8 mouse cellular contexts compared by ENCODE assay signal in genomic region chr3:127837154-127837865, GRCm38 (mm10). TPM values are rescaled to one million over a fixed set of nuclear protein-coding genes. Genes with fewer than 3 reads are reported as not detected.
A peak's percentile ranks its signal among the peaks of the same experiment; 100 is the strongest.
DNase-seq lines count a peak whose midpoint lies in the region; ATAC-seq and TF ChIP-seq lines count a peak whose summit lies in the region.

Ap1ar (minus strand) TSS chr3:127837523.

- peak within 1 kb of the TSS; percentile 31 for H3K27ac ChIP-seq in cortical plate, adult 2 months (ENCODE audit: insufficient read depth, low read length)

- DNase-seq in gastrocnemius, postnatal 10 days, result peak; percentile 96
- peak; percentile 96 for DNase-seq in induced T-regulatory cell, adult 2 months (ENCODE audit: low read depth)
- DNase-seq in left cerebral cortex, adult 9 months (ENCODE audit: low spot score in 2 of 2), result peak; percentile 89 to 96
- DNase-seq in right cerebral cortex, postnatal 14 days, result peak; percentile 96
- peak; percentile 93 to 96 for DNase-seq in urinary bladder, postnatal 36 days (ENCODE audit: low spot score in 2 of 2)

- H3K4me1 ChIP-seq in cortical plate, adult 2 months (ENCODE audit: control insufficient read depth, insufficient read depth, low read length), result peaks cover 3% of the 10 kb centered on the region

- TF ChIP-seq CTCF in cortical plate, adult 2 months (IDR thresholded peaks at IDR 0.05; ENCODE audit: extremely low read depth, insufficient read depth, low read length), result peak; percentile 36; the same call in 1 of the 2 replicates

- TF ChIP-seq POLR2A in cortical plate, adult 2 months (IDR thresholded peaks at IDR 0.05; ENCODE audit: extremely low read depth, insufficient read depth, low read length), result peak; percentile 91

- ATAC-seq in activated CD4-positive, CD25-positive, alpha-beta regulatory T cell, adult 4 months, result peak; percentile 96
- peak; percentile 93 for ATAC-seq in megakaryocyte progenitor cell, adult 5-6 weeks (replicated peaks; ENCODE audit: poor library complexity)

- peak within 1 kb of the TSS; percentile 55 for H3K4me3 ChIP-seq in cortical plate, adult 2 months (ENCODE audit: insufficient read depth, low read length)

RNA-seq across cellular contexts. Expression of gene Ap1ar, which starts in this region (rescaled TPM):
- 10 to 100 TPM; 15.4 to 25.2 TPM for polyA plus RNA-seq in activated CD4-positive, CD25-positive, alpha-beta regulatory T cell, adult 4 months (2017; shearing (Covaris generic))
- 61.1 and 65.5 TPM in 2 replicates for polyA plus RNA-seq in cortical plate, adult 2 months (2012; rRNA removed)
- total RNA-seq in gastrocnemius, postnatal 10 days (2021), result 10 to 100 TPM; 15.5 to 18.7 TPM
- 60.0 and 69.6 TPM in 2 replicates for total RNA-seq in megakaryocyte progenitor cell, adult 5-6 weeks (2015)
- 56.3 and 71.7 TPM in 2 replicates for total RNA-seq in megakaryocyte progenitor cell, adult 5-6 weeks (2017)

Comparison
In these comparisons a context has a peak if more than half of its experiments do, and no peak if none do; other contexts are left out.
1. Peak in every context shown above with its lines: DNase-seq, ATAC-seq, H3K4me3 ChIP-seq and H3K27ac ChIP-seq.